Mouse (Mus musculus): ENCODE measurements around the gene 2610008E11Rik.
A peak's percentile ranks its signal among the peaks of the same experiment; 100 is the strongest.
"Not testable (repeated sequence)": the region's sequence is repeated elsewhere in the genome, so short reads cannot be mapped to it uniquely, and the experiment has no call there.

Gene 2610008E11Rik

DNA sequence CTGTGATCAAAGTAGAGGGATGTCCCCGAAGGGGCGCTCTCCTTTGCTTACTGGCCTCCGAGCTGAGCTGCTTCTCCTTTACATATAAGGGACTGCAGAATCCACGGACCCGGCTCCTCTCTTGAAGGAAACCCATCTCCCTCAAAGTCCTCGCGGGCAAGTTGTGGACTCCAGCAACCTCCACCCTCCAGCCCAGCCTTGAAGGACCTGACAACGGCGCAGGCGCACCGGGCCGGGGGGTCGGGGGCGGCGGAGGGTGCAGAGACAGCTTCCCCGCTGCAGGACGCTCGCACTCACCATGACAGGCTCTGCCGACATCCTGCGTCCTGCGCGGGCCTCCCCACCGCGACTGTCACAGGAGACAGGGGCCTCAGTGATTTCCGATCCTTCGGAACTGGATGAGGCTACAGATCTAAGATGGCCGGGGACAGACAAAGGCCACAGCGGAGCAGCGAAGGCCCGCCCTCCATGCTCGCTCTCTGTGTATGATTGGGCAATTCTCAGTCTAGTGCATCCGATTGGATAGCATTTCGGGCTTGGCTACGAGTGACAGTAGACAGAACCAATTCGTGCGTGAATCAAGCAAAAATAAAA, at the start of gene 2610008E11Rik:
Gene 2610008E11Rik, minus strand, starts transcription at position 440 of the 594 bp plus-strand sequence.
- peak; percentile 88 for DNase-seq (ENCODE audit: low spot score)

- DNase-seq (ENCODE audit: low spot score): peak; percentile 76
These were observed 18.9 kb upstream of the 2610008E11Rik start for GRCm38 (mm10) chr10:79116125-79116849.

DNA sequence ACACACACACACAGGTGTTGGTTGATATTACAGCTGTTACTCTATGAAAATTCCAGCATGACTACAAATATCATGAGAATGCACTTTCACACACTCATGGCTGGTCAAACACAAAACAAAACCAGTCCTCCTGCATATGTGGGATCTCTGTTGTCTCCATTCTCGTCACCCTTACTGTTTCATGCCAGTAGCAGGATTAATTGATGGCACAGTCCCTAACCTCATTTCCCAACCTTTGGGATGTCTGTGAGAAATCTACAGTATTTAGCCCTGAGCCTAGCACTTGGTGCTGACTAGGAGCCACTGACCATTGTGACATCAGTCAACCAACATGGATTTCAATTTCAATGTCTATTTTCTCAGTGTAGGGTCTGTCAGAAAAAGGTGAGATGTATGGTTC, 17.7 kb upstream of the 2610008E11Rik start:
- no peak for DNase-seq (ENCODE audit: low spot score)

GRCm38 (mm10) chr10:79110482-79110881, 13.1 kb upstream of the 2610008E11Rik start:
- no peak for DNase-seq (ENCODE audit: low spot score)

- DNase-seq (ENCODE audit: low spot score): no peak
These were observed 11.8 kb upstream of the 2610008E11Rik start for GRCm38 (mm10) chr10:79109156-79109555.

GRCm38 (mm10) chr10:79107531-79107930, 10.1 kb upstream of the 2610008E11Rik start:
- DNase-seq (ENCODE audit: low spot score): no peak

DNA sequence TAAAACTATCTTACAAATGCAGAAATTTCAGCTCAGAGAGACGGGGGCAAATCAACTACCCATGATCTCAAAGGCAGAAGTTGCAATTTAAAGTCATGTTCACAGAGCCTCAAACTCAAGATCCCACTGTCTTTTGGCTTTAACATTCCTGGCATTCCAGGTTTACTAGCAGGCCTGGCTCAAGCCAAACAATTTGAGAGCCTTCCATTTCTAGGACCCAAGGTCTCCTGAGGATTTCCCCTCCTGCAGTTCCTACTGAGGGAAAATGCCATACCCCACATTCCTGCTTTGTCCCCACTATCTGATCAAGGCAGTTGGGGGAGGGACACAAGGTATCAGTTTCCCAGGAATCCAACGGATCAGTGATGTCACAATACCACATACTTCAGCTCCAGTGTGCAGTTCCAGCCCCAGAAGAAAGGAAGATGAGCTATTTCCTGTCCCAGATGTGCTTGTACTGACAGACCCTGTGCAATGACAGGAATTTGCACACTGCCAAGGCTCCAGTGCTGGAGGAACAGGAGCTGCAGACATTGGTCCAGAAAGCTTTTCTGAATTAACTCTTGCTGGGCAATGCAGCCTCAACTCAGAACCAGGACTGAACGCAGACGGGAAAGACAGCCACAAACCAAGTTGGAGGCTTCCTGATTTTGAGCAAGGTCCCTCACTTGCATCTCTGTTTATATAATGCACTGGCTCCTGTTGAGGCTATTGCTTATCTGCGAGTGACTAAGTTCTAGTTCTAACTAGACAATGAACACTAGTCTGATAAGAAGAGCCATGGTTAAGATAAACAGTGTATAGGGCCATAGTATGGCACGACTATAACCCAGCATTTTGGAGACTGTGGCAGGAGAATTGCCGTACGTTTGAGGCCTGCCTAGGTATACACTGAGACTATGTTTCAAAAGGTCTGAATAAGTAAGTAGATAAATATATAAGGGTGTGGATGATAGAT, 9.2 kb upstream of the 2610008E11Rik start:
- no peak for DNase-seq (ENCODE audit: low spot score)

- no peak for DNase-seq (ENCODE audit: low spot score)
These were observed 694 bp downstream of the 2610008E11Rik start for GRCm38 (mm10) chr10:79096706-79097105.

- DNase-seq (ENCODE audit: low spot score): no peak
These were observed 5.7 kb downstream of the 2610008E11Rik start for GRCm38 (mm10) chr10:79091731-79092130.

DNA sequence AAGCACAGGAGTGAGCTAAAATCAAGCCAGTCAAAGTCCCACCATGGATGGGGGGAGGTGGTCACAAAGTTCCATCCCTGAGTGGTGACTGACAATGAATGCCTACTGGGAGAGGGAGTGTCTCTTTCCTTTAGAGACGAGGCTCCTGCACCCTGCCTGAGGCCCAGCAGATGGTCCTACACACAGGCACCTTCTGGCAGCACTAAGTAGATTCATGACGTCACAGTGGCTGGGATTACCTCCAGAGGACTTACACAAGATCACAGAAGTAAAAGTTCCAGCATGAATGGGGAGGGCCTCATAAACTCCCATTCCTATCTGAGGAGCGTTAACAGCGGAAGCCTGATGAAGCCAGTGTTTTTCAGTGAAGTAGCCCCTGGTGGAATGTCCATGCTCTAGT, 8.4 kb downstream of the 2610008E11Rik start:
- no peak for DNase-seq (ENCODE audit: low spot score)

- no peak for DNase-seq (ENCODE audit: low spot score)
These were observed 10.8 kb downstream of the 2610008E11Rik start for GRCm38 (mm10) chr10:79086577-79086976.

- not testable (repeated sequence) for DNase-seq (ENCODE audit: low spot score)
These were observed 40.0 kb downstream of the 2610008E11Rik start for GRCm38 (mm10) chr10:79057370-79057769.

- not testable (repeated sequence) for DNase-seq (ENCODE audit: low spot score)
These were observed 54.9 kb downstream of the 2610008E11Rik start for GRCm38 (mm10) chr10:79042457-79042856.

- no peak for DNase-seq (ENCODE audit: low spot score)
These were observed 69.0 kb downstream of the 2610008E11Rik start, which contains the start of gene Olfr57 for GRCm38 (mm10) chr10:79028441-79028840. TSS of gene Olfr57 (plus strand) at chr10:79028741.

All from ovary, adult 18-20 months (tissue).